Mouse (Mus musculus) forelimb bud, embryonic 11.5 days (tissue): ENCODE results near the gene Zfp592.
"Not testable (repeated sequence)": the region's sequence is repeated elsewhere in the genome, so short reads cannot be mapped to it uniquely, and the experiment has no call there.

ENCODE experiments used
- DNase-seq: peaks from one replicate; pipeline ENCODE4 v3.0.0-alpha.2; 2012; ENCODE audit warnings: low read depth, low spot score

Zfp592 gene

GRCm38 (mm10) chr7:80992980-80993833, at the start of gene Zfp592:
TSS of gene Zfp592 (plus strand) at chr7:80993681.
- DNase-seq = peak; percentile 57

DNA sequence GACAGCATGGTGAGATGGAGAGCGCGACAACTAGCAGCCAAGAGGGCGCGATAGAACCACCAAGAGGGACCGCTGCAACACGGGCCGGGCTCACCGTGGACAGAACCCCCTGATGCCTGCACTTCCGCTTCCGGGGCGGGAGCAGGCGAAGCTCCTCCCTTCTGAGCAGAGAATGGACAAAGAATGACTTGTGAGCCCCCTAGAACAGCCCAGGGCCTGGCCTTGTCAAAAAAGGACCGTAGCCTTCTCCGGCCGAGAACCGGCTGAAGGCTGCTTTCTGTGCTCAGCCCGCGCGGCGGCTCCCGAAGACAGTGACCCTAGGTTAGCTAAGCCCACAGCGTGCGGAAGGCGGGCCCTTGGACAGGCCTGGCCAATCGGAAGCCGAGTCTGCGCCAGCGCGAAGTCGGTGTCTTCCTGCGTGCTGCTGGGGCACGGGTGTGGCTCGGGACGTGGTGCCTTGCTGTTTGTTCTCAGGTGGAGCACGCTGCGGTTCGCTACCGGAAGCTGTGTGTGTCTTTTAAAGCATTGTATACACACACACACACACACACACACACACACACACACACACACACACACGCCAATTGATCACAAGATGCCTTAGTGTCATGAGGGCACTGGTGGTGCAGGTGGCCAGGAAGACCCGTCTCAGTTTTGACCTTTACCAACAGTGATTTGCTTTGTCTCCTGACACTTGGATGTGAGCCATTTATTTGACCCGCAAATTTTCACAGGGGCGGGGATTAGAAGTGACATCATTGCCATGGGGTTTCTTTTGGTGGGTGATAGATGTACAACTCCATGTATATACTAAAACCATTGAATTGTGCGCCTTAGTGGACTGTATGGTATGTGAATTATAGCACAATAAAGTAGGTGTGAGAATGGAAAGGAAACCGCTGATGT, 45.8 kb upstream of the Zfp592 start, which contains the start of gene Sec11a:
Gene Sec11a (minus strand): TSS at position 336 of the 906 bp plus-strand sequence.
- peak; percentile 92 for DNase-seq

GRCm38 (mm10) chr7:80951461-80951860, 42.0 kb upstream of the Zfp592 start:
- no peak for DNase-seq

DNA sequence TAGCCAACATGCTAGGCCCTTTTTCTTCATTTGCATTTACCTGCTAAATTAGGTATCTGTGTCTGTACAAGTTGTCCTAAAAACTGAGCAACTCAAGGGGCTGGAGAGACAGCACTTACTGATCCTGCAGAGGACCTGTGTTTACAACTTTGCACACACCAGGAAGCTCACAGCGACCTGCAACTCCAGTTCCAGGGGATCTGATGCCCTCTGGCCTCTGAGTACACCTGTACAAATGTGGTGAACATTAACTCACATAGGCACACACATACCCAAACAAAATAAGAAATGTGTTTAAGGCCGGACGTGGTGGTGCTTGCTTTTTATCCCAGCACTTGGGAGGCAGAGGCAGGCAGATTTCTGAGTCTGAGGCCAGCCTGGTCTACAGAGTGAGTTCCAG, 41.3 kb upstream of the Zfp592 start:
- no peak for DNase-seq

GRCm38 (mm10) chr7:80954251-80954650, 39.2 kb upstream of the Zfp592 start:
- DNase-seq = no peak

- DNase-seq = no peak
These were observed 36.6 kb upstream of the Zfp592 start for GRCm38 (mm10) chr7:80956891-80957290.

DNA sequence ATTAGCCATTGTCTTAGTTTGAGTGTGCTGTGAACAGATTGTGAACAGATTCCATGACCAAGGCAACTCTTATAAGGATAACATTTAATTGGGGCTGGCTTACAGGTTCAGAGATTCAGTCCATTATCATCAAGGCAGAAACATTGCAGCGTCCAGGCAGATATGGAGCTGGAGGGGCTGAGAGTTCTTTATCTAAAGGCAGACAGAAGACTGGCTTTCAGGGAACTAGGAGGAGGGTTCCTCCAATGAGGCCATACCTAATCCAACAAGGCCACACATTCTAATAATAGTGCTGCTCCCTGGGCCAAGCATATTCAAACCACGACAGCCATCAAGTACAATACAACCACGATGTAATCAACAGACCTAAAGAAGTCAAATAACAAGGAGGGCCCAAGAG, 34.5 kb upstream of the Zfp592 start:
- no peak for DNase-seq

GRCm38 (mm10) chr7:80962799-80963198, 30.7 kb upstream of the Zfp592 start:
- no peak for DNase-seq

- no peak for DNase-seq
These were observed 22.6 kb upstream of the Zfp592 start for GRCm38 (mm10) chr7:80970913-80971312.

- DNase-seq = no peak
These were observed 22.1 kb upstream of the Zfp592 start for GRCm38 (mm10) chr7:80971419-80971818.

- no peak for DNase-seq
These were observed 21.4 kb upstream of the Zfp592 start for GRCm38 (mm10) chr7:80972082-80972481.

DNA sequence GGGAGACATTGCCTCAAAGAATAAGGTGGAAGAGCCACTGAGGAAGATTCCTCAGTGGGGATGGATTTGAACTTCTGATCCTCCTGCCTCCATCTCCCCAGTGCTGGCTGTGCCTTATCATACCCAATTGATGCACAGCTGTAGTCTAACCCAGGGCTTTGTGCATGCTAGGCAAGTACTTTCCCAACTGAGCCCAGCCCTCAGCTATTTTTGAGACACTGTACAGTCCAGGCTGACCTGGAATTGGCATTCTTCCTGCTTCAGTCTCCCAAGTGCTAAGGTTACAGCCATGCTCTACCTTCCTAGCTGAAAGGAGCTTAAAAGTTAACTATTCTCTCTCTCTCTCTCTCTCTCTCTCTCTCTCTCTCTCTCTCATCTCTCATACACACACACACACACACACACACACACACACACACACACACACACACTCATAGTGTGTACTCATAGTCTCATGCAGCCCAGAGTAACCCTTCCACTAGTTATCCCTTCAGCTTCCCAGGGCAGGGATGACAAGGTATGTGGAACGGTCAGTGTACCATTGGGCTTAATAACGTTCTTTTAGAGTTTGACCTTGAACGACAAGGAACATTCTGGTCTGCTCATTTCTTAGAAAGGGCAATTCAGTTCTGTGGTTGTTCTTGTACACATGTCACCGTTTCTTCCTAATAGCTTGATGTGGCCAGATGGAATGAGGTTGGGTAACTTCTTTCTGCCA, 20.4 kb upstream of the Zfp592 start:
- DNase-seq = not testable (repeated sequence)

- not testable (repeated sequence) for DNase-seq
These were observed 19.9 kb upstream of the Zfp592 start for GRCm38 (mm10) chr7:80973638-80974015.

GRCm38 (mm10) chr7:80980566-80980965, 12.9 kb upstream of the Zfp592 start:
- DNase-seq = no peak

DNA sequence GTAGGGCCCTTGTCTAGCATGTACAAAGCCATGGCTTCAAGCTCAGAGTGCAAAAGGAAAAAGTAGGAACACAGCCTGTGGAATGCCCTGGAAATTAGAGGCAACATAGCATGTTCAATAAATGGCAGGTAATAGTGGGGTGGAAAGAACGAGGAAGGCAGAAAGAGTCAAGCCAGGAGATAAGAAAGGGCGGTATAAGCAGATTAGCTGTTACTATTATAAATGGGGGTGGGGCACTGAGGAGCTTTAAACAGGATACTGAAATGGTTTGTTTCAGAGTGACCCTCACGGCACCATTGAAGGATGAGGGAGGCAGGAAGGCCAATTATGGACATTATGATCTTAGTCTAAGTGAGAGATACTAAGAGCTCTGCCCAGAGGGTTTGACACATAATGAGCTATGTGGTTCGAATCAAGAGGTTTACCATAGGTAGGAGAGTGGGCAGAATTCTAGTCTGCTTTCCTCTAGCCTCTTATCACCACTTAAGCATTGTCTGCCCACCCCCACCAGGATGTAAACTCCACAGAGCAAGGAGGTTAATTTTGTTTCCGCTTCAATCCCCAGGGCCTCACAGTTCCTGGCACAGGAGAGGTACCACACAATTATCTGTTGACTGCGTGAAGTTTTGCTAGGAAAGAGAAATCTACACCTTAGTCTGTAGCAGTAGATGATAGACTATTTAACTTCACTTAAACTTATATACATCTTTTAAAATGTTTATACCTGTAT, 6.9 kb upstream of the Zfp592 start:
- DNase-seq = no peak

GRCm38 (mm10) chr7:80987805-80988625, 5.5 kb upstream of the Zfp592 start:
- DNase-seq = no peak

GRCm38 (mm10) chr7:80990276-80990675, 3.2 kb upstream of the Zfp592 start:
- no peak for DNase-seq

DNA sequence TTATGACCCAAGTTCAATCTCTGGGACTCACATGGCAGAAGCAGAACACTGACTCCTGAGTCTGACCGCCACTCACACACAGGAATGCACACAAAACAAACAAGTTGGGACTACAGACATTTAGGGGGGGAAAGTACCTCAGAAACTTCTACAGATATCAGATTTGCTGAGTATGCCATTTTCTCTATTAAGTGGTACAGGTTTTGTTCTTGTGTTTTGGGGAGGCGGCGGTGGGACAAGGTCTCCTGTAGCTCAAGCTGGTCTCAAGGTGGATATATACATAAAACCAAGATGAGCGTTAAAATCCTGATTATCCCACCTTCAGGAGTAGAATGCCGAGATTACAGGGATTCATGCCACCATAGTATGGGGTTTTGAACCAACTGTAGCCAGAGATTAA, 1.9 kb upstream of the Zfp592 start:
- no peak for DNase-seq

- no peak for DNase-seq
These were observed 1.4 kb upstream of the Zfp592 start for GRCm38 (mm10) chr7:80992063-80992462.

DNA sequence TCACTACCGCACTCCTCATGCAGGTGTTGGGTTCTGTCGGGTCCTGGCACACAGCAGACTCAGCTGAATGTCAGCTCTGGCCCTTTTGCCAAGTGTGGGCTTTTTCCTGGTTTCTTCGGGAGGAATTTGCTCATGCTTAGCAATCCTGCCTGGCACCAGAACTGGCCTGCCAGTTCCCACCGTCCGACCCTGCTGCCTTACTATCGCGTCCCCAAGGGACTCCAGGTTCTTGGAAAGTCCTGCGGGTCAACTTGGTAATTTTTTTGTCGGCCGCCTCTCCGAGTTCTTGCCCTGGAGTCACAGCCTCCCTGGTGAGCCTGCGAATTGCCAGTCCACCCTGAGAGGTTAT, 876 bp upstream of the Zfp592 start:
- no peak for DNase-seq
